Comparison of ENCODE assay signal across 8 mouse cellular contexts in genomic region chr13:64036079-64037011, GRCm38 (mm10). TPM values are rescaled to one million over a fixed set of nuclear protein-coding genes. Genes with fewer than 3 reads are reported as not detected.
A peak's percentile ranks its signal among the peaks of the same experiment; 100 is the strongest.
DNase-seq lines count a peak whose midpoint lies in the region; ATAC-seq and TF ChIP-seq lines count a peak whose summit lies in the region.

No protein-coding gene starts in this region.

- H3K36me3 ChIP-seq in G1E (replicated peaks) = no peaks in the 10 kb centered on the region
- H3K36me3 ChIP-seq in embryonic facial prominence, embryonic 15.5 days = no peaks in the 10 kb centered on the region
- H3K36me3 ChIP-seq in hindbrain, embryonic 11.5 days (ENCODE audit: control insufficient read depth, insufficient read depth, low read length) = no peaks in the 10 kb centered on the region

- H3K4me2 ChIP-seq in embryonic facial prominence, embryonic 15.5 days (replicated peaks) = no peak overlapping the region
- no peak overlapping the region for H3K4me2 ChIP-seq in hindbrain, embryonic 11.5 days (replicated peaks; ENCODE audit: low read depth, low read length)

- TF ChIP-seq POLR2A in bone marrow macrophage, adult 2 months (IDR thresholded peaks at IDR 0.05; ENCODE audit: borderline replicate concordance, low read depth, low read length) = no peak

- 17% methylated on average over 13 of the region's 13 CpGs for WGBS in embryonic facial prominence, embryonic 15.5 days
- 23% methylated on average over 13 of the region's 13 CpGs for WGBS in hindbrain, embryonic 11.5 days

- H3K9me3 ChIP-seq in G1E (replicated peaks) = no peaks in the 10 kb centered on the region
- no peaks in the 10 kb centered on the region for H3K9me3 ChIP-seq in embryonic facial prominence, embryonic 15.5 days (replicated peaks)
- no peaks in the 10 kb centered on the region for H3K9me3 ChIP-seq in hindbrain, embryonic 11.5 days (ENCODE audit: control insufficient read depth, low read length)

- no peak overlapping the region for H3K4me3 ChIP-seq in G1E (ENCODE audit: low read depth, low read length)
- H3K4me3 ChIP-seq in bone marrow macrophage, adult 2 months (ENCODE audit: insufficient read depth, low read length) = no peak overlapping the region
- no peak overlapping the region for H3K4me3 ChIP-seq in embryonic facial prominence, embryonic 15.5 days (replicated peaks)
- H3K4me3 ChIP-seq in hindbrain, embryonic 11.5 days (ENCODE audit: low read depth, low read length) = no peak overlapping the region

- peak; percentile 52 for ATAC-seq in G1E (ENCODE audit: extremely low read depth, insufficient number of reproducible peaks, low FRiP score, poor library complexity, severe bottlenecking)
- ATAC-seq in embryonic facial prominence, embryonic 15.5 days (ENCODE audit: insufficient number of reproducible peaks, low FRiP score, low TSS enrichment, low read depth) = 0 out of 2 replicates have a peak, but pooled peaks have one; percentile 40
- ATAC-seq in hindbrain, embryonic 11.5 days (ENCODE audit: low FRiP score) = peak; percentile 83
- ATAC-seq in megakaryocyte-erythroid progenitor cell, adult 5-6 weeks (replicated peaks; ENCODE audit: low FRiP score, low TSS enrichment, poor library complexity, severe bottlenecking) = peak; percentile 91

- peaks cover 29% of the 10 kb centered on the region for H3K27me3 ChIP-seq in G1E (ENCODE audit: insufficient read depth, low read length)
- no peaks in the 10 kb centered on the region for H3K27me3 ChIP-seq in embryonic facial prominence, embryonic 15.5 days
- no peaks in the 10 kb centered on the region; the same call in 1 of the 2 replicates for H3K27me3 ChIP-seq in hindbrain, embryonic 11.5 days (ENCODE audit: control insufficient read depth, insufficient read depth, low read length)

- no peak overlapping the region for H3K9ac ChIP-seq in embryonic facial prominence, embryonic 15.5 days
- no peak overlapping the region for H3K9ac ChIP-seq in hindbrain, embryonic 11.5 days (ENCODE audit: low read depth, low read length)

- peaks cover 16% of the 10 kb centered on the region for H3K4me1 ChIP-seq in G1E (ENCODE audit: insufficient read depth, low read depth, low read length)
- H3K4me1 ChIP-seq in bone marrow macrophage, adult 2 months (ENCODE audit: control insufficient read depth, insufficient read depth, low read length) = peaks cover 9% of the 10 kb centered on the region
- H3K4me1 ChIP-seq in embryonic facial prominence, embryonic 15.5 days = peaks cover 12% of the 10 kb centered on the region; the same call in 1 of the 2 replicates
- H3K4me1 ChIP-seq in hindbrain, embryonic 11.5 days (replicated peaks; ENCODE audit: control insufficient read depth, insufficient read depth, low read length) = no peaks in the 10 kb centered on the region

- DNase-seq in G1E (ENCODE audit: low spot score) = peak; percentile 10
- DNase-seq in hindbrain, embryonic 11.5 days (ENCODE audit: low spot score) = peak; percentile 90
- peak; percentile 46 to 73 for DNase-seq in layer of hippocampus, postnatal 25 days (ENCODE audit: extremely low spot score in 1 of 2, low spot score in 1 of 2)
- peak; percentile 83 for DNase-seq in right cerebral cortex, postnatal 14 days
- peak; percentile 68 for DNase-seq in yolk sac, embryonic 10.5 days (ENCODE audit: low spot score)

- H3K27ac ChIP-seq in bone marrow macrophage, adult 2 months (ENCODE audit: insufficient read depth, low read depth, low read length) = no peak overlapping the region
- H3K27ac ChIP-seq in embryonic facial prominence, embryonic 15.5 days (replicated peaks) = 0 out of 2 replicates have a peak overlapping the region, but pooled peaks have one; percentile 22
- H3K27ac ChIP-seq in hindbrain, embryonic 11.5 days (ENCODE audit: low read depth, low read length) = no peak overlapping the region

- peak; percentile 46 for TF ChIP-seq CTCF in G1E (IDR thresholded peaks at IDR 0.05; ENCODE audit: low read depth, low read length)
- TF ChIP-seq CTCF in bone marrow macrophage, adult 2 months (IDR thresholded peaks at IDR 0.05; ENCODE audit: low read depth, low read length) = peak; percentile 93

RNA-seq across cellular contexts. Expression of gene Hsd17b3, which starts 52.7 kb away (rescaled TPM):
- not detected in 2 replicates for total RNA-seq in G1E (2014; fragmentation: Nextera tagmentation)
- total RNA-seq in G1E (2017) = 0.22 TPM in 1 of 2 replicates, not detected in the other
- not detected in 2 replicates for polyA plus RNA-seq in G1E (2012)
- not detected in 2 replicates for polyA plus RNA-seq in bone marrow macrophage, adult 2 months (2012; ENCODE audit: insufficient read depth, insufficient read length, missing spikeins)
- not detected in 2 replicates for polyA plus RNA-seq in embryonic facial prominence, embryonic 15.5 days (2015; fragmentation: Nextera tagmentation; extraction: Ambion mirVana)
- polyA plus RNA-seq in hindbrain, embryonic 11.5 days (2014; fragmentation: Nextera tagmentation; extraction: Ambion mirVana) = not detected in 2 replicates
- not detected for total RNA-seq in layer of hippocampus, postnatal 25 days (2021)
- not detected in 2 replicates for total RNA-seq in megakaryocyte-erythroid progenitor cell, adult 5-6 weeks (2014; fragmentation: Nextera tagmentation)
- not detected in 2 replicates for total RNA-seq in megakaryocyte-erythroid progenitor cell, adult 5-6 weeks (2017)

Comparison
In these comparisons a context has a peak if more than half of its experiments do, and no peak if none do; other contexts are left out.
1. ATAC-seq: peak in every context shown above with its lines; median percentile 91 in megakaryocyte-erythroid progenitor cell, adult 5-6 weeks; 83 in hindbrain, embryonic 11.5 days; 52 in G1E; 40 in embryonic facial prominence, embryonic 15.5 days.
2. DNase-seq: peak in every context shown above with its lines; median percentile 90 in hindbrain, embryonic 11.5 days; 83 in right cerebral cortex, postnatal 14 days; 68 in yolk sac, embryonic 10.5 days; 60 in layer of hippocampus, postnatal 25 days; 10 in G1E.